Mouse (Mus musculus) adrenal gland, postnatal 0 days (tissue): ENCODE results near the gene Trim34a. TPM values are rescaled to one million over a fixed set of nuclear protein-coding genes. Genes with fewer than 3 reads are reported as not detected.

ENCODE experiments used
- polyA plus RNA-seq: library from polyadenylated mRNA; unstranded; fragments of >200 nt; fragmentation: Nextera tagmentation; extraction: Ambion mirVana; gene quantifications from 2 replicates; pipeline ENCODE4 v1.2.1, GENCODE M21; 2015

Gene Trim34a
- polyA plus RNA-seq: 5.5 and 7.2 TPM in 2 replicates

DNA sequence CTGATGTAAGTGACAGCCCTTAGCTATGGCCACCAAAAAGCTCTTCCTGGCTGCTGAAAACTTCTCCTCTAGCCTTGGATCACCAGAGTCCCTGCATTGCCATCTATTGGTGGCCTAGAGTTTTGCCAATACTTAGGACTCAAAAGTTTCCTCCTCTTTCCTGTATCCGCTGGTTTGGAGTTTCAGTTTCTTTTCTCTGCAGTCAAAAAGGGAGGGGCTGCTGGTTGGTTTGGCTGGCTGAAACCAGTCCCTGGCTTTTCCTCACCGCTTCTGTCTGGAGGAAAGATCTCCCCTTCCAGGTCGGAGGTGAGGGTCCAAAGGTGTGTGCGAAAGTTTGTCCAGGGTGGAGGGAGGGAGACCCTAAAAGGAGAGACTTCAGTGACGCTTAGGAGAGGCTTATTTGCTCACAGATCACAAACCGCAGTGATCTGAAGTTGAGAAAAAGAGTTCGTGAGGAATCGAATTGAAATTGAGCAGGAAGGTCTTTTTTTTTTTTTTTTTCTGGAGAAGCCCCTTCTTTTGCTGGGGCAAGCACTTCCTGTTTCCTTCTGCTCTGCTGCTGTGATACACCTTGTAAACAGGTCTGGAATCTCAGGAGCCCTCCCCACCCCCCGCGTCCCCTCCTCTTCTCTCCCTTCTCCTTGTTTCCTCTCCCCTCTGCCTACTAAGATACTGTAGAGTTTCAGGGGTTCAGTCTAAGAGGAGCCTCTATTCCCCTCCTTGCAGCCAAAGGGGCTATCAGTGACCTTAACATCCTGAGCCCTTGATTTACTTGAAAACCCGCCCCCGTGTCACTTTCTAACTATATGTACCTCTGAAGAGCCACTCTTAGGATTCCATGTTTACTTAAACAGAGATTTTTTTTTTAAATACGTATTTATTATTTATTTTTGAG lies at the start of gene Trim34a:
Trim34a (plus strand) TSS at position 171 of the 895 bp plus-strand sequence.

GRCm38 (mm10) chr7:104195885-104196284 lies 48.4 kb upstream of the Trim34a start, which contains the start of gene Olfr649:
Olfr649 (minus strand) TSS chr7:104195985.

GRCm38 (mm10) chr7:104218701-104219569 lies 25.3 kb upstream of the Trim34a start, which contains the start of gene Trim6:
Trim6 (plus strand) TSS chr7:104218793.

GRCm38 (mm10) chr7:104287576-104288443 lies 43.6 kb downstream of the Trim34a start, which contains the start of gene Trim5:
Trim5 (minus strand) TSS chr7:104288094.

Other genes starting within 250 kb of the Trim34a start
- not detected in 2 replicates for gene Olfr638, start 245.7 kb upstream of the Trim34a start, polyA plus RNA-seq
- gene Olfr639, start 227.2 kb upstream of the Trim34a start, polyA plus RNA-seq: not detected in 2 replicates
- gene Olfr640, start 218.9 kb upstream of the Trim34a start, polyA plus RNA-seq: not detected in 2 replicates
- gene Olfr641, start 209.0 kb upstream of the Trim34a start, polyA plus RNA-seq: not detected in 2 replicates
- gene Olfr642, start 191.8 kb upstream of the Trim34a start, polyA plus RNA-seq: not detected in 2 replicates
- gene 4930516K23Rik, start 183.0 kb upstream of the Trim34a start, polyA plus RNA-seq: not detected in 2 replicates
- gene Olfr644, start 172.6 kb upstream of the Trim34a start, polyA plus RNA-seq: not detected in 2 replicates
- gene Olfr645, start 159.0 kb upstream of the Trim34a start, polyA plus RNA-seq: not detected in 2 replicates
- not detected in 2 replicates for gene Olfr646, start 139.6 kb upstream of the Trim34a start, polyA plus RNA-seq
- not detected in 2 replicates for gene Ubqln5, start 114.6 kb upstream of the Trim34a start, polyA plus RNA-seq
- not detected in 2 replicates for gene Olfr643, start 107.1 kb upstream of the Trim34a start, polyA plus RNA-seq
- not detected in 2 replicates for gene Ubqln3, start 101.2 kb upstream of the Trim34a start, polyA plus RNA-seq
- gene Ubqlnl, start 93.9 kb upstream of the Trim34a start, polyA plus RNA-seq: not detected in 2 replicates
- gene Olfm5, start 79.6 kb upstream of the Trim34a start, polyA plus RNA-seq: not detected in 2 replicates
- 0.09 and 0.10 TPM in 2 replicates for gene Olfr648, start 61.1 kb upstream of the Trim34a start, polyA plus RNA-seq
- gene Olfr649, start 48.5 kb upstream of the Trim34a start, polyA plus RNA-seq: not detected in 2 replicates
- 0.95 and 1.4 TPM in 2 replicates for gene Trim6, start 25.7 kb upstream of the Trim34a start, polyA plus RNA-seq
- 1.5 and 2.9 TPM in 2 replicates for gene Trim5, start 43.6 kb downstream of the Trim34a start, polyA plus RNA-seq
- 22.6 and 24.5 TPM in 2 replicates for gene Trim12a, start 71.0 kb downstream of the Trim34a start, polyA plus RNA-seq
- 0.11 and 0.25 TPM in 2 replicates for gene Trim34b, start 85.0 kb downstream of the Trim34a start, polyA plus RNA-seq
- 4.2 and 5.0 TPM in 2 replicates for gene Trim12c, start 108.9 kb downstream of the Trim34a start, polyA plus RNA-seq
- 0.69 and 0.73 TPM in 2 replicates for gene Trim30b, start 125.4 kb downstream of the Trim34a start, polyA plus RNA-seq
- gene Trim30c, start 156.4 kb downstream of the Trim34a start, polyA plus RNA-seq: 0.12 and 0.60 TPM in 2 replicates
- gene Trim30a, start 220.7 kb downstream of the Trim34a start, polyA plus RNA-seq: 4.2 and 7.9 TPM in 2 replicates